Mouse (Mus musculus): ENCODE measurements around the gene Ankrd60. TPM values are rescaled to one million over a fixed set of nuclear protein-coding genes. Genes with fewer than 3 reads are reported as not detected.

Ankrd60 gene
- total RNA-seq (2017): not detected in 2 replicates

DNA sequence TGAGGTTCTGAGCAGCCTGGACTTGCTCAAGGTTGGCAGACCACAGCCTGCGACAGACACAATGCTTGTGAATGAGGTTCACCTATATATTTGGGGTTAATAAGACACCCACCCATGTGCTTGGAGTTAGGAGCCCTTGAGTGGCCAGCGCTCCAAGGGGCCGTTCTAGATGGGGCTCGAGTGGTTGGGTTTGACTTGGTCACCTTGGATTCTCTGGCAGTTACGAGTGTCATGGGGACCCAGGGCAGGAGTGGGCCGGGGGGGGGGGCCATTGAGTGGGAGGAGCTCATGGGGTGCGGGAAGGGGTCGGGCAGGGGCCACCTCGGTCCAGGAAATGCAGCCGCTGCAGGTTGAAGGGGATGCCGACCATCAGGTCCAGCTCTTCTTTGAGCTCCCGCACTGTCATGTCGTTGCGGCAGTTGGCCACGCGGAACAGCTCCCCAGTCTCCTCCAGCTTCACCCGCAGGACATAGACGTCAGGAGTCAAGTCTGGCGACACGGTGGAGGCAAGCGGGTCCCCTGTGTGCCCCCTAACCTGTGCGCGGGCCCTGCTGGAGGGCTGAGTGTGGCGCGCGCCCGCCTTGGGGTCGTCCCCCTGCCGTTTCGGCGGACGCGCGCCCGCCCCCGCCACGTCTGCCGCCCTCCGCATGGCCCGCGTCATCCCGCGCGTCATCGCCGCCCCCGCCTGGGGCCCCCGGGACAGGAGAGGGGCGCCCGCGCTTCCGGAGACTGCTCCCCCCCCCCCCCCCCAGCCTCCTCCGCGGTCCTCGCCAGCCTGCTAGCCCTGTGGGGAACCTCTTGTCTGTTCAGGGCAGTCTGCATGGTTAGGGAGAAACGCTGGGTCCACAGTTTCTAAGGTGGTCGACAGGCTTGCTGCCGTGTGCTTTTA is at the start of gene Ankrd60:
TSS of gene Ankrd60 (minus strand) at position 697 of the 889 bp plus-strand sequence.
- peak; percentile 59 for ATAC-seq (replicated peaks; ENCODE audit: low read depth, poor library complexity, severe bottlenecking)

DNA sequence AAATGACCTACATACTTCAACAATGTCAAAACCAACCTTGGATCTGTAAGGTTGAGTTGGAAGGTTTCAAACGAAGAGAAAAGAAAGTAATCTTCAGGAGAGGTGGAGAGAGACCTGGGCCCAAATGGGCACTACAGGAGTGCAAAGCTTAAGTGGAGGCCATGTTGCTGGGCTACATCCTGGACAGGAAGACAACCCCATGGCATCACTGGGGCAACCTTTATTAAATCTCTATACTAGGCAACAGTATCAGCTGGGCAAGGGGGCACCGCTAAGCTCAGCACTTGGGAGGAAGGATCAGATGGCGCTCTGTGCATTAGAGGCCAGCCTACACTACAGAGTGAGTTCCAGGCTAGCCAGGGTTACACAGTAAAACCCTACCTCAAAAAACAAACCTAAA is 47.6 kb upstream of the Ankrd60 start:
- ATAC-seq (replicated peaks; ENCODE audit: low read depth, poor library complexity, severe bottlenecking): no peak

DNA sequence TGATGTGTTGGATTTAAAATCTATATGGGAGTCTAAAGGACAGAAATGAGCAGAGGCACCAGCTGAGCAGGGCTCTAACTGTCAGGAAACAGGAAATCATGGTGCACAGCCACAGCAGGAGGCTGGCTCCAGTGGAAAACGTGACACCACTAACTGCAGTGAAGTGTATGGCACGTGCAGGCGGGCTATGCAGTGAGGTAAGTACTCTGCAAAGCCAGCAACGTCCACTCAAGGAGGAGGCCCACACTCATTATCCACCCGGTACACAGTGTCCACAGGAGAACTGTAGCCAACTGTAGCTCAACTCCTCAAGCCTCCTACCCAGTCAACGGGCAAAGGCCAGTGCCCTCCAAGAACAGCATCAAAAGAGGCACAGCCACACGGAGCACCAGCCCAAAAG is 46.5 kb upstream of the Ankrd60 start:
- peak; percentile 77 for ATAC-seq (replicated peaks; ENCODE audit: low read depth, poor library complexity, severe bottlenecking)

DNA sequence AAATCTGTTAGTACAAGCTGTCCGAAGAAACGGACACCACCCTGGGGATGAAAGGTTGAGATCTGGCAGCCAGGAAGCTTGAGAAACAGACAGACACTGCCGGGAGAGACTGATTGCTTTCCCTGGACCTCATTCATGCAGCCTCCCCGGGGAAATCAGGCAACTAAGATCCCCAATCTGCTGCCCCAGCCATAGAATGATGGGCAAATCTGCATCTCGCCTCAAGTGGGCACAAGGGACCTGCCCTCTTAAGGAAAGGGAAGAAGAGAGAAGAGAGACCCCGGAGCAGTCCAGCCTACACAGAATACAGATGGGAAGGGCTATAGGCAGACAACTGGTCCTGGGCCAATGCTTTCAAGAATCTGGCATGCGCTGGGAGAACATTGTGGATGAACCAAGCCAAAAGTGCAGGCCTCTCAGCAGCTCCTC is 44.0 kb upstream of the Ankrd60 start:
- no peak for ATAC-seq (replicated peaks; ENCODE audit: low read depth, poor library complexity, severe bottlenecking)

DNA sequence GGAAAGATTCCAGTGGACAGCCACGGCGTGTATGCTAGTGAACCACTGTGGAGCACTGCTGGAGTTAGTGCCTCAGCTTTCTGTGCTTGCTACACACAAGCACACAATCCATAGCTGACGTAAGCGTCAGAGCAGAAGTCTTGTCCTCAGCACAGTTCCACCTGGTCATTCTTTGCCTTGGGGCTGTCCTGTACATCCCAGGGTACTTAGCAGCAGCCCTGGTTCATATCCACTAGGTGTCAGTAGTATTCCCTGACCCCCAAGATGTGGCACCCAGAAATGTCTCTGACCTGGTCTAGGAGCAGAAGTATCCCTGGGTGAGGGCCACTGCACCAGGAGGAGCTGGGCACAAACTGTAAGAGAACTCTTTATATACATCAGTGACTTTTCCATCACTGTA is 42.5 kb upstream of the Ankrd60 start:
- ATAC-seq (replicated peaks; ENCODE audit: low read depth, poor library complexity, severe bottlenecking): peak; percentile 54; the same call in 1 of the 2 replicates

DNA sequence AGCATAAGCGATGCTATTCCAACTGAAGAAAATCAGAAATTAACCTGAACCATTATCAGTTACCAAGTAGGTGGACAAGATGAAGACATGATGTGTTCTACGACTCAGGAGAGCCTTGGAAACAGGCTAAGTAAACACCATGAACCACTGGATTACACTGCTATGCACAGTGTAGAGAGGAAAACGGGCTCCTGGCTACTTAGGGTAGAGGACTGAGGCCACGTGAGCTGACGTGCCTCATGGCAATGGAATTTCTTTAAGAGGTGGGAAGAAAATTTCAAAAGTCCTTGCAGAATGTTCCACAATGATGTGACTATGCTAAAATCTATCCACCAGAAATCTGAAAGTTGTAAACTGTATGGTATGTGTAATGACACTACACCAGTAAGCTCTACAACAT is 41.0 kb upstream of the Ankrd60 start:
- no peak for ATAC-seq (replicated peaks; ENCODE audit: low read depth, poor library complexity, severe bottlenecking)

DNA sequence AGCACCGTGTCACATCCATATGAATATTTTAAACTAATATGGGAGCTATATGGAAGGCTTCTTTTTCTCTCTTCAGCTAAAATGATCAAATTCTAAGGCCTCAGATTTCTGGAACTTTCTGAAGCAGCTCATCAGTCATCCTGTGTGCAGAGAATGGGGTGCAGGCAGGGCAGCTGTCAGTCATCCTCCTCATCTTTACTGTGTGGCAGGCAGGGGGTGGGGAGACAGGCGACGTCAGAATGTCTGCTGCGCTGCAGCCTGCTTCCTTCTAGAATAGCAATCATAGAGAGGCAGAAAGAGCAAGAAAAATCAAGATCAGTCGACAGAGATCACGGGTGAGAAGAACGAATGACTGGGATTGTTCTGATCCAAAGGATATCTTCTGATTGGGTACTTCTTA is 38.0 kb upstream of the Ankrd60 start:
- ATAC-seq (replicated peaks; ENCODE audit: low read depth, poor library complexity, severe bottlenecking): no peak

DNA sequence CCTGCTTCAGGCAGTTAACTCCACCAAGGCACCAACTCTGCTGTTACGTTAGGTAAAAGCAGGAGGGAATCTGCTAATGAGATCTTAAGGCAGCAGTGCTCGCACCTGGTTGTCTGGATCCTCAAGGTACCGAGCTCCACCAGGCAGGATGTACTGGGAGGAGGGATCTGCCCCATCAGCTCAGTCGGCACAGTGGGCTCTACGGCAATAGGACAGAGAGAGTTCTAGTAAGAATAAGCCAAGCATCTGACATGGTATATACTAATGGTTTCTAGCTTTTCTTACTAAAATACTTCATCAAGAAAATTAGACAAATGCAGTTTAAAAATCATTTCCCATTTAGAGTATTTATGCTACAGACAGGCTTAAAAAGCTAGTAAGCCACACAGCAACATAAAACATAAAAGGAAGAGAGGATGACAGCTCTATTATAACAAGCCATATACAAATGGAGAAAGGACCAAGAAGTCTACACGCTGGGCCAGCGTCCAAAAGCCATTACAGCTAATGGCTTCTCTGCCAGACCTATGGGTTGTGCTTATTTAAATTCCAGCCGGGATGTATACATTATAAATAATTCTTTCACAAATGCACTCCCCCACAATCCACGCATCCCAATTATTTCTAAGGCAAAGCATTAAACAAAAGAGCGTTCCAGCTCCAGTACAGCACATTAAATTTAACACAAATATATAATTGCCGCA is 37.4 kb upstream of the Ankrd60 start:
- ATAC-seq (replicated peaks; ENCODE audit: low read depth, poor library complexity, severe bottlenecking): no peak

DNA sequence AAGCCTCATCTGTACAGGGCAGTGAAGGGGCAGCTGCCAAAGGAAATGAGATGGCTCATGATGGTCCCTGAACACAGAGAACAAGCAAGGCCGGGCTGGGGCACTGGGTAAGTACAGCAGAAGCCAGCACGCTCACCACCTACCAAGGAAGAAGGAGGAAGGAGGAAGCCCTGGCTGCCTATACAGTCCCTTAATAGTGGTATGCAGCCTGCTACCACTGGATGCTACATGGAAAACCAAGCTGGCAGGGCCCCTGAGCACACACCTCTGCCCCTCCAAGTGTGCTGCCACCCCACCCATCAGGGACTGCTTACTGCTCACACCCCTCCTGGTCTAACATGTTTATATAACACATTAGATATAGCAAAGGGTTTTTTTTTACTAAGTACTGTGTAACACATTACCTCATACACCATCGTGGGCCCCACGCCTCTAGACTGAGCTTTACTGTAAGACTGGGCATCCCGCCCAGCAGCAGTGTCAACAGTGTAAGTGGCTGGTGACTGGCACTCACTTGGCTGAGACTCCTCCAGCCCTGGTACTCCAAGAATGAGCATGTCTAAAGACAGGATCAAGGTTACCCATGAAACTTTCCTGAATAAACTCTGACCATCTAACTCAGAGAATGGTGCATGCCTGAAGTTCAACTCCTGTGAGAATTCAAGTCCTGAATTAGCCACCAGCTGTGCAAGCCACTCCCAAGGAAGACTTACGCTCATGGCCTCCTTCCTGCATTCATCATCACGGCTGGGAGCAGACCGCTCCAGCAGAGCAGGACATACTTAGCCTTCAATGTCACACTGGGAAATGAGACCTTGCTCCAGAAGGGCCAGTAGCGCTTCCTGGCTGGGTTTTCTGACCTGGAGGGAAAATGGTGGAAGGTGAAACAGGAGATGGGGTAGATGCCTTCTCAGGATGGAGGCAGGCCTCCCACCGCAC is 30.1 kb upstream of the Ankrd60 start:
- ATAC-seq (replicated peaks; ENCODE audit: low read depth, poor library complexity, severe bottlenecking): no peak

DNA sequence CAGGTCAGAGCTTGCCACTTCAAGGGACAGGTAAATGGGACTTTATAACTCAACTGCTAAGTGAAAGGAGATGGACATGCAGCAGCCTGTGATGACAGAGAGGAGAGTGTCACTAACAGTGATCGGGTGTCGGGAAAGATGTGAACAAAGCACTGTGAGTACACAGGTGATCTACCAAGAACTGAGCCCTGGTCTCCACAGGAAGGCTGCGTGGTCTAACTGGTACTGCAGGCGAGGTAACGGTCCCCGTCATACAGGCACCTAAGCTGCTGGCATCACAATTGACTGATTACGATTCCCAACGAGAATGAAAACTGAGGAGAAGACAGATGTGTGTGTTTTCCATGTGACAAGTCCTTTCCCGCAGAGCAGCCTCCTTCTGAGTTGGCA is 28.2 kb upstream of the Ankrd60 start:
- no peak for ATAC-seq (replicated peaks; ENCODE audit: low read depth, poor library complexity, severe bottlenecking)

DNA sequence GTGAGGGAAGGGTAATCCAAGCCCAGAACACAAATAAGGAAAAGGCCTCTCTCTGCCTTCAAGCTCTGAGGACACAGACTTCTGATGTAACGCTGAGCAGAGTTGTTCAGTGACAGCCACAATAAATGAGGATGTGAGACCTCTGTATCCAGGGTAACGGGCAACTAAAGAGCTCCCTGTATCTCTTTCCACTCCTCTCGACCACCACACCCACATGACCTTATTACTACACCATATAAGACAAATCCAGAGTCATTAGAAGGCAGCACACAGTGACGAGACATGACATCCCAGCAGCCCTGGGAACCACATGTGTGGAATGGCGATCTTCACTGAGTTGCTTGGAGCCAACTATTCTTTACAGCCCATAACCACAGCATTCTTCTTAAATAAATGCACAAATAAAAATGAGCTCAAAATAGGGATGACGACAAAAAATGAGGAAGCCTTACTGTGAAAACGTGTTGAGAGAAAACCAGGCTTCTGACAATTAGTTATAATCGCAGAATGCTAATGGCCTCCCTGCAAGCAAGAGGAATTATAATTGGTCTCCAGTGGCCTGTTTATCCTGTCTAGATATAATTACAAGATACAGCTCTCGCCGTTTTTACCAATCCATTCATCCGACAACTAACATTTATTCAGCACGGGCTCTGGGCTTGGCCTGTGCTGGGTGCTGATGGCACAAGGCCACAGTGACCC is 27.7 kb upstream of the Ankrd60 start:
- ATAC-seq (replicated peaks; ENCODE audit: low read depth, poor library complexity, severe bottlenecking): peak; percentile 84

DNA sequence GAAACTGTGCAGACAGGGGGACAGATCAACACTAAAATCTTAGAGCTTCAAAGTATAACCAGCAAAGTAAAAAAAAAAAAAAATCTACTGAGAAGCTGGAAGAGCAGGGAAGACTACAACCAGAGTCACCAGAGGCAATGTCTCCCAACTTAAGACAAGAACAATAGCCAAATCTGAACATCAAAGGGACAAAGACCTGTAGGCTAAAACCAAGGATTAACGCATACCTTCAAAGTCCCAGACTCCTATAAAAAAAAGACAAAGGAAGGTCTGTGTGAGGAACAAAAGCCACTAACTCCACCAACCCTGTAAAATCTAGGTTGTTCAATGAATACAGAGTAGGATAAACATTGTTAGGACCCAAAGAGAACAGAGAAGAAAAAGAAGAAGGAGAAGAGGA is 23.7 kb upstream of the Ankrd60 start:
- no peak for ATAC-seq (replicated peaks; ENCODE audit: low read depth, poor library complexity, severe bottlenecking)

DNA sequence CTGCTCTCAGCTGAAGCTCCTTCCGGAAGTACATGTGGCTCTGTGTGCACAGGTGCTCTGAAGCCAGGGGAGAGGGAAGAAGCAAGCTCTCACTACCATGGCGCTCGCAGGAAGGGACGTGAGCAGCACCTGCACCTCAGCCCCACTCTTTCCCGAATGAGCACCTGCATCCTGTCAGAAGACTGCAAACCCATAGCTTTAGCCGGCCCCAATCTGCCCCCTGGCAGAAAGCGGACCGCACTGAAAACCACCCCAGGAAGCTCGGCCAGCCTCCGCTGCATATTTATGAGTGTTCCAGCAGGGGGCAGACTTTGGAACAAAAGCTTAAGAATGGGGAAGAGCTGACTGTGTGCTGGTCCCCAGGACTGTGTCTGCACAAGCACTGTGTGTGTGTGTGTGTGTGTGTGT is 17.2 kb upstream of the Ankrd60 start:
- no peak for ATAC-seq (replicated peaks; ENCODE audit: low read depth, poor library complexity, severe bottlenecking)

DNA sequence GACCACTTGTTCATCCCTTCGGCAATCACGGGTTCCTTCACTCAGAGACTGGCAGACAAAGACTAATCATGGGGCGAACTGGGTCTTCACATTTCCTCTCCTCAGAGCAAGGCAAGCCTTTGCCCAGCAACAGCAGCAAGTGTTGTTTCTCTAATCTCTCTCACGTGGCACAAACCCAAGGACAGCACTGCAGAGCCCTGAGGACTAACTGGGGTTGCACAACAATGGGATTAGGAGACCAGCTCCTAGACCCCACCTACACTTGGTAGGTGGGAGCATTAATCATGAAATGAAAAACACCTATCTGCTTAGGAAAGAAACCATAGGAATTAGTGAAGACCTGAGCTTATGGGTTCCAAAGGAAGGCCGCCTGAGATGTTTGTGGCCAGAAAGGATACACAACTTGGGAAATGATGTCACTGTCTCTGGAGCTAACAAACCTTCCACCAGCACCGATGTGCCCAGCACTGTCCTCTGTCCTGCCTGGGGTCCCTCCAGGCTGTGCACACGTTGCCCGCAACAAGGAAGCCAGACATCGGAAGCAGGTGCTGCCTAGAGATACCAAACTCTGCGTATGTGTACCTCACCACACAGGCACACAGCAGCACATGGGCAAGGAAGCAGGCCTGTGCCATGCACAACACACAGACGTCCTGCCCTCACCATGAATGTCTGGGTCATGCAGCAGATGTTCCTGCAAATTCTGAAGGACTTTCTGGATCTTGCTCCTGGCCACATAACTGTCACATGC is 16.3 kb upstream of the Ankrd60 start:
- ATAC-seq (replicated peaks; ENCODE audit: low read depth, poor library complexity, severe bottlenecking): no peak

DNA sequence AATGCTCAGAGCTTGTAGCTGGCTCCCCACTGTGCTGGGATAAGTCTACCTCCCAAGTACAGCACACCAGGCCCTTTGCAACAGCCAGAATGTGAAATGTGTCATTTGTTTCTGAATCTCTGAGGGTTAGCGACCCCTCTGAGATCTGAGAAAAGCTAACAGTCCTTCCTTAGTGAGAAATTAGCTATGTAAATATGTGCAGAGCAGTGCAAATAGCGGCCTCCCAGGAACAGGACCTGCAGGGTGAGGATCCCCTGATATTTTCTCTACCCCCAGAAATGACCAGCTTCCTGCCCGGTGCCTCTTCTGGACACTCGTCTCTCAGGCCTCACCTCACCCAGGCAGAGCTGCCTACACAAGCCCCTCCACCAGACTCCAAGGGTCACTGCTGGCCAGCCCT is 15.7 kb upstream of the Ankrd60 start:
- no peak for ATAC-seq (replicated peaks; ENCODE audit: low read depth, poor library complexity, severe bottlenecking)

DNA sequence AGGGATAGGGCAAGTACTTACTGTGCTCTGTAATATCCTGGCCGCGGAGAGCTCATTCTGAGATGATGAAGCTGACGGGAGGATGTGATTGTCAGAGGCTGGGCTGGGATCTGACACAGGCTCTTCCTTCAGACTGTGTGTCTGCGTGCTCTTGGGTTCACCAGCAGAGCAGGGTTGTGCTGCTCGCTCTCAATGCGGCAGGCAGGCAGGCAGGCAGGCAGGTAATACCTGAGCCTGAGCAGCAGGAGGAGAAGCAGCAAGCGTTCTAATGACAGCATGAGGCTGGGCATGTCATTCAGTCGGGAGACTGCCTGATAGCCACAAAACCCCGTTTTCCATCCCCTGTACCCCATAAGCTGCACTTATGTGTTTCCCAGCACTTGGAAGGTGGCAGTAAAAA is 14.6 kb upstream of the Ankrd60 start:
- ATAC-seq (replicated peaks; ENCODE audit: low read depth, poor library complexity, severe bottlenecking): no peak

DNA sequence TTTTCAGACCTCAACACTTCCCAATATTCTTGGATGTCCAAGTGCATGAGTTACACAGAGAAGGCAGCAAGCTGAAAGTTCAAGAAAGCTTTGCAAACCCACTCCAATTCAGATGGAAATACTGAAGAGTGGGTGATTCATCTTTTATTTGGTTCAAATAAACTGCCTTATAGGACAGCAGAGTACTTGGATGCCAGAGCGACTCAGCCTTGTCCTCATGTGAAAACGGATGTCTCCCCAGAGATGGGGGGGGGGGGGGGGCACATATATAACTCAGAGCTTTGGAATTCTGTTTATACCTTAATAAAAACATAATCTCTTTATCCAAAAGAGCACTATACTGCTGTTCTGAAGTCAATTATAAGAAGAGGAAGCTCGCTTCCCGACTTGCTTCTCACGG is 9.2 kb upstream of the Ankrd60 start:
- ATAC-seq (replicated peaks; ENCODE audit: low read depth, poor library complexity, severe bottlenecking): no peak

DNA sequence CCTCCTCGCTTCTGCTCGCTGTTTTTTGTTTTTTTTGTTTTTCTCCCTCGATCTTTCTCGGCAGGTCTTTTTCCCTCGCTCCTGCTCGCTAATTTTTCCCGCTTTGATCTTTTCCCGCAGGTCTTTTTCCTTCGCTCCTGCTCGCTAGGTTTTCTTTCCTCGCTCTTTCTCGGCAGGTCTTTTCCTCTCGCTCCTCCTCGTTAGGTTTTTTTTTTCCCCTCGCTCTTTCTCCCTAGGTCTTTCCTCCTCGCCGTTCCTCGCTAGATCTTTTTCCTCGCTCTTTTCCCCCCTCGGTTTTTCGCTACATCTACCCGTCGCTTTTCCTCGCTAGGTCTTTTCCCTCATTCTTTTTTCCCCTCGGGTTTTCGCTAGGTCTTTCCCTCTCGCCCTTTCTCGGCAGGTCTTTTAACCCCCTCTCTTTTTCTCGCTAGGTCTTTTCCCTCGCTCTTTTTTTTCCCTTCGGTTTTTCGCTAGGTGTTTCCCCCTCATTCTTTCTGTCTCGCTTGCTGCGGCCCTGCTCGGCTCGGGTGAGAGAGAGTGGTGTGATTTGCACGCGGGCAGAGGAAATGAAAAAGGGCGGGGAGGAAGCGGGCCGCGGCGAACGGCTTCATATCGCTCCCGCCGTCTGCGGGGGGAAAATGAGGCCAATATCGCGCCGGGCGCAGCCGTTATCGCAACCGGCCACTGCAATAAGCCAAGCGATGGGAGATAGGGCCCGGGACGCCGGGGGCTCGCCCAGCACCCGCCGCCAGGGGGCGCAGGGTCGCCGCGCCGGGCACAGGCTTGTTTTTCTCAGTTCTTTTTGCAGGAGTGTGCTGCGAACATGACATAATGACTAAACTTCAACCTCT is 8.2 kb upstream of the Ankrd60 start:
- ATAC-seq (replicated peaks; ENCODE audit: low read depth, poor library complexity, severe bottlenecking): peak; percentile 86
